Mouse (Mus musculus) lung, adult 2 months (tissue): ENCODE data around the gene Edf1. TPM values are rescaled to one million over a fixed set of nuclear protein-coding genes. Genes with fewer than 3 reads are reported as not detected.
A peak's percentile ranks its signal among the peaks of the same experiment; 100 is the strongest.

ENCODE experiments used
- DNase-seq: peaks from one replicate; pipeline ENCODE4 v3.0.0; 2022
- H3K4me1 ChIP-seq: fragments of 200-500 bp; 2 replicates; pipeline ENCODE4 v1.6.1; 2011; ENCODE audit warnings: low read length; ENCODE audit not compliant: control insufficient read depth, insufficient read depth
- H3K4me3 ChIP-seq: fragments of 200-500 bp; replicated peaks from 2 replicates; pipeline ENCODE3; 2011; ENCODE audit warnings: low read depth, mild to moderate bottlenecking, control low read depth, low read length; ENCODE audit errors: extremely low read depth
- CTCF ChIP-seq: fragments of 200-500 bp; IDR thresholded peaks from 2 replicates; pipeline ENCODE4 v1.5.1; 2011; ENCODE audit warnings: mild to moderate bottlenecking, low read length, control low read depth; ENCODE audit not compliant: insufficient read depth
- POLR2A ChIP-seq: fragments of 200-500 bp; IDR thresholded peaks from 2 replicates; pipeline ENCODE4 v1.6.1; 2011; ENCODE audit warnings: low read depth, mild to moderate bottlenecking, control low read depth, low read length, borderline replicate concordance; ENCODE audit errors: extremely low read depth
- WGBS: fragments of 180-500 bp; shearing (Covaris S2); methylation state at CpG from one replicate; pipeline ENCODE4 v1.1.7; 2018; 5-methylcytosine and 5-hydroxymethylcytosine counted together
- polyA plus RNA-seq: library from polyadenylated mRNA; depleted of rRNA; stranded (reverse); fragments of >200 nt; gene quantifications from 2 replicates; pipeline ENCODE4 v1.2.3, GENCODE M21; 2012

Edf1 gene
- polyA plus RNA-seq, 1 experiment = 94.0 TPM

DNA sequence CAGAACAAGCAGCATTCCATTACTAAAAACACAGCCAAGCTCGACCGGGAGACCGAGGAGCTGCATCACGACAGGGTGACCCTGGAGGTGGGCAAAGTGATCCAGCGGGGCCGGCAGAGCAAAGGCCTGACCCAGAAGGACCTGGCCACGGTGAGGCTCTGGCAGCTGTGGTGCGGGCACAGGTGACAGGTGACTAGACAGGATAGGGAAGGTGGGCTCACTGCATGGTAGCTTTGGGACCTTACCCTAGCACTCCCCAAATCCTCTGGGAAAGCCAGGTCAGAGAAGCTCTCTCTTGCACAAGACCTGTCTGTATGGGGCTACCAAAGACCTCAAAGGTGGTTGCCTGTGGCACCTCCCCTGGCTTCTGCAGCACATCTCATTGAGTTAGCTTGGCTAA lies 2.9 kb downstream of the Edf1 start:
- TF ChIP-seq CTCF = no peak
- peaks cover 7% of the 10 kb centered on the region for H3K4me1 ChIP-seq
- no peak for DNase-seq
- WGBS = 80% methylated on average over 8 of the region's 8 CpGs
- no peak overlapping the region for H3K4me3 ChIP-seq

DNA sequence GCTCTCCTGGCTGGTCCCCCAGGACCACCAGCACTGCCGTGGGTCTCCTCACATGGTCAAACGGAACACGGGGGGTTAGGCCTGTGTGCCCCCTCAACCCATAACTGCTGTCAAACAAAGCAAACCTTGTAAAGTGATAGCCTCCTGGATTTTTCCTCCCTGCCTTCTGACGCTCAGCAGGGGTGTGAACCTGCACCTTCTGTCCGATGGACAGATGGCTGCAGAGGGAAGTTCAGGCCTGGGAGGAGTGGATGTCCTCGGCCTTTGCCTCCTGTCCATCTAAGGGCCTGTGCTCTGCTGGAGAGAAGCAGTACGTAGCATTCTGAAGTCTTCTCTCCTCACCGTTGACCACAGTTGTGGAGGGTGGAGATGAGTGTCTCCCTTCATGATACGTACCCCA lies 4.3 kb downstream of the Edf1 start:
- no peak for DNase-seq
- TF ChIP-seq POLR2A (no peak), CTCF (no peak)
- WGBS = 77% methylated on average over 9 of the region's 9 CpGs
- Histone ChIP-seq H3K4me3 (no peak overlapping the region), H3K4me1 (peaks cover 7% of the 10 kb centered on the region)

DNA sequence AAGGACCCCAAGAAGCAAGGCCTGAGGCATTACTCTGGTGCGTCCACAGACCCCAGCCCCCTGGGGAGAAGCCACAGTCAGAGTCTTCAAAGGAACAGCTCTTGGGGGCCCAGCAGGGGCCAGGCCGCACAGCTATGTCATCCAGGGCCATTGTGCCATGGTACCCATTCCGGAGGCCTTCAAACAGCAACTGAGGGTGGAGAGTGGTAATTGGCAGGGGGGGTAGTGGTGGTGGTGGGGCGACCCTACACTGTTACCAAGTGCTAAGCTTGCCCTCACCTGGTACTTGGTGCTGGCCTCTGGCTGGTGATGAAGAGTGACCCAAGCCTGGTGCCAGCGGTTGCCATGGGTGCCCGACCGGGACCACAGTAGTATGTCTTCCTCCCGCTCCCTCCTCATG lies 8.1 kb downstream of the Edf1 start:
- TF ChIP-seq CTCF (no peak), POLR2A (no peak)
- DNase-seq = no peak
- WGBS = 91% methylated on average over 8 of the region's 8 CpGs
- Histone ChIP-seq H3K4me1 (no peaks in the 10 kb centered on the region), H3K4me3 (no peak overlapping the region)

DNA sequence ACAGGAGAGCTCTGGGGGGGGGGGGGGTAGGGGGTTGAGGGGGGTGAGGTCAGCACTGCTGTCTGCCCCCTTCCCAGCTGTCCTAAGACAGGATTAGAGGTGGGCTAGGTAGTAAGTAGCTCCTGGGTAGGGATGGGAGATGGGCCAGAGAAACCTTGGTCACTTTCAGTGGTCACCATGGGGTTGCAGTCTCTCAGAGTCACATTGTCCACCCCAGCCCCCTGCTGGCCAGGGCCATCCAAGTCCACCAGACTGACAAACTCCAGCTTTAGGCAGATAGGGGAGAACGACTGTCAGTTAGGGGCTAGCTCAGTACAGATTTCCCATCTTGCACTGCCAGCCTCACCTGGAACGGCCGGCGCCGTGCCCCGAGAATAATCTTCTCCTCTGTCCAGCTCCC lies 8.9 kb downstream of the Edf1 start:
- 82% methylated on average over 6 of the region's 6 CpGs for WGBS
- TF ChIP-seq POLR2A (no peak), CTCF (no peak)

DNA sequence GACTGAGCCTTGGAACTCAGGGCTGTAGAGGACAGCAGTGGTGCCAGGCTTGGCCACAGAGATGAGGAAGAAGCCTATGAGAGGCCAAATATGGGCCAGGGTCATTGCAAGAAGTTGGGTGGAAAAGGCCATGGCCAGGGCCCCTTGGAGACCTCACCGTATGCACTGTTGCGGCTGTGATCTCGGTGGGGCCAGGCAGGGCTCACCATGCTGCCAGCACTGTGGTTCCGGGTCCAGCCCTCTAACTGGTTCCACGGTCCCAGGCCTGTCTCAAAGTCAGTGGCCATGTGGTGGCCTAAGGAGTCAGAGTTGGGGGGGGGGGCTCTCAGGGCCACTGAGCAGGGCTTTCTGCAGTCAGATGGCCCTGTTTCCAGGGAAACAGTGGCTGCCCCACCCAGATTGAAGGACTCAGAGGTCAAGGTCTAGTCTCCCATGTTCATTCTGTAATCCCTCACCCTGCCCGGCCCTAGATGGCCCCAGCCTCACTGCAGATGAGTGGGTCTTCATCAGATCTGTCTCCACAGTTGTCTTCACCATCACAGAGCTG lies 10.9 kb downstream of the Edf1 start:
- 86% methylated on average over 6 of the region's 6 CpGs for WGBS
- no peak overlapping the region for H3K4me3 ChIP-seq
- no peaks in the 10 kb centered on the region for H3K4me1 ChIP-seq
- no peak for DNase-seq
- TF ChIP-seq CTCF = no peak
- no peak for TF ChIP-seq POLR2A

More for the DNA sequence above, 8.9 kb downstream of the Edf1 start:
- H3K4me3 ChIP-seq = no peak overlapping the region
- no peak for DNase-seq
- H3K4me1 ChIP-seq = no peaks in the 10 kb centered on the region

DNA sequence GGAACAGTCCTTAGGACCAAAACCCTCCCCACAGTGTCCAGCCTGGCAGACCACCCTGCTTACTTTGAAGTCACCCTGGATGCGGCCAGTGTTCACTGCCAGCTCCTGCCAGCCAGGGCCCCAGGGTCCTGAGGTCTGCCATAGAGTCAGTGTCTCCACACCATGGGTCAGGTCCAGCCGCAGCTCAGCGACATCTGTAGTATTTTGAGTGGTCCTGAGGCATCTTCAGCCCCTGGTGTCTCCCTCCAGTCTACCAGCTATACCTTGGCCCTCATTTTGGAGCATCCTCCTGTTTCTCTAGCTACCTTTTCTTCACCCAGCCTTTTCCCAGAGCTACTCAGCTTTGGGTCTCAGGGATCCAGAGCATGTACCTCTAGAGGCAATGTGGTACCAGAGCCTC lies 11.7 kb downstream of the Edf1 start:
- Histone ChIP-seq H3K4me3 (no peak overlapping the region), H3K4me1 (peaks cover 2% of the 10 kb centered on the region; the same call in 1 of the 2 replicates)
- 91% methylated on average over 3 of the region's 3 CpGs for WGBS
- no peak for DNase-seq
- no peak for TF ChIP-seq CTCF
- no peak for TF ChIP-seq POLR2A

DNA sequence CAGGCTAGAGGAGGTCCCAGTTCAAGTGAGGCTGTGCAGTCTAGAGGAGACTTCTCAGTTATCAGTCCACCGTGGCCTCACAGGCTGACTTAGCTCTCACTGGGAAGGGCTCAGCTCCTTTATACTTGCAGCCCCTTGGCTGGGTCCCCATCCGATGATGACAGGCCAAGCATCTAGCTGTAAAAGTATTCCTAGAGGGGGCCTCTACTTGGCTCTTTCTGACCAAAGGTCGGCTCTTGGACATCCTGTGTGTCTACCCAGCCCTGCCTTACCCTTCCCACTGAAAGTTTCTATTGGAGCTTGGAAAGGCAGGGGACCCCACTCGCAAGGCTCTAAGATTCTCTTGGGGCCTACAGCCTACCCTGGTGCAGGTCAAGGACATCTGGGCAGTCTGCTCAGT lies 13.6 kb downstream of the Edf1 start:
- no peak for TF ChIP-seq POLR2A
- TF ChIP-seq CTCF = no peak
- WGBS = 87% methylated on average over 4 of the region's 4 CpGs
- Histone ChIP-seq H3K4me3 (no peak overlapping the region), H3K4me1 (peaks cover 7% of the 10 kb centered on the region)
- DNase-seq = no peak

DNA sequence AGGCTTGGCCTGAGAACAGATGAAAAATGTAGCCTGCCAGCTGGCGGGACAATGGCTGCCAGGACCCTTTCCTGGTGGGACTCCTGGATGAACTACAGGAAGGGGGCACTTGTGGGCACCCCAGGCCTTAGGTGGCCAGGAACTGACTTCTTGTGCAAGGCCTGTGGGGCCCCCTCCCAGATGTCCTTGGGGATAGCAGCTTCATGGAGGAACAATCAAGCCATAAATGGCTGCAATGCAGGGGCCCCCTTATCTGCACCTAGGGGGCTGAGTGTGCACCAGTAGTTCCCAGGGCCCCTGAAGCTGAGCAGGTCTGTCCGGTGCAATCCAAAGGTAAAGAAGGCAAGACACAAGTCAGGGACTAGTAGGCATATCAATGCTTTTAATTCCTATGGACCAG lies 15.4 kb downstream of the Edf1 start:
- 89% methylated on average over 2 of the region's 2 CpGs for WGBS
- peaks cover 11% of the 10 kb centered on the region for H3K4me1 ChIP-seq
- TF ChIP-seq POLR2A (no peak), CTCF (no peak)
- no peak for DNase-seq
- no peak overlapping the region for H3K4me3 ChIP-seq

DNA sequence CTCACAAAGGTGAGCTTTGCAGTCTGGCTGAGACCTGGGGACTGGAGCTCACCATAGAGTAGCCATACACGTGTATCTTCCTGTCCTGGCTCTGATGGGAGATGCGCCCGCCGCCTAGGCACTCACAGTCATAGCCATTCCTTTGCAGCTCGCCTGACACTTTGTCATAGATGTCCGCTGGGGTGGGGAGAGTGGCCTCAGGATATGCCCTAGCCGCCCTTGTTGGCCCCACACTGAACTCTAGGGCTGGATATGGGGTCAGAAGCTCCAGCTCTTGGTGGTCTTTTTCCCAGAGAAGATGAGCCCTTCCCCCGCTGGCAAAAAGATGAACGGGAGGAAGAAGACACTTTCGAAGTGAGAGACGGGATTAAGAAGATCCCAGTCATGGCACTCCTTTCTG lies 16.5 kb downstream of the Edf1 start:
- peak overlapping the region; percentile 83 for H3K4me3 ChIP-seq
- DNase-seq = no peak
- WGBS = 11% methylated on average over 11 of the region's 11 CpGs
- peaks cover 17% of the 10 kb centered on the region for H3K4me1 ChIP-seq
- TF ChIP-seq POLR2A (no peak), CTCF (no peak)

DNA sequence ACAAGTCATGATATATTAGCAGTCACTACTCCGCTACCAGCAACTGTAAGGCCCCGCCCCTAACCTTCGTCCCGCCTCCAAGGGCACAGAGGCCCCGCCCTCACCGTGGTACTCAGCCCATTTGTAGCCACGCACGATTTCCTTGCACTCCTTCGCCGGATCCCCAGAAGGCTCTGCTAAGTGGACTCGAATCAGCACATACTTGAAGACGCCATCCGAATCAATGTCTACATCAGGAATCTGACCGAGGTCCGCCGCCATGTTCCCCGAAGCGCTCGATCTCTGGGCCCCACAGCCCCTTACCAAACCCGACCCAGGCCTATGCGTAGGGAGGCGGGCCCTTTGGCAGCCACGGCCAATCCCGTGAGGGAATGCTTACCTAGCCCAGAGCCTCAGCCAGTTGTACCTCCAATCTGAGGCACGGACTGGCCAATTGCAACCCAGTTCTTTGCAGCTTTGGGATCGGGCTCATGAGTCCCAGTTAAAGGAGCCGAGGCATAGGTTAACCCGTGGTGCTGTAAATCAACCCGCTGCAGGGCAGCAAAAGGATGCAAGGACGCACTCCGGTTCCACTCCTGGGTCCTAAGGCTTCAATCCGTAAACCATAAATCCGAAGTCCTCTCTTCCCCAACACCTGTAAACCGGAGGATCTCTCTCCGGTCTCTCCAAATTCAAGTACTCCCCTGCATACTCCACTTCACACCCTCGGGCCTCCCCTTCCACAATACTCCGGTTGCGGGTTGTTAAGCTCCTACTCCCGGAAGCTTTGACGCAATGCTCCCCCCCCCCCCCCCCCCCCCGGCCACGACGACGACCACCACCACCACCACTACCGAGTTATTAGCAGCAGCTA lies 17.2 kb downstream of the Edf1 start, which contains the start of the genes Mamdc4 and Phpt1:
Gene Mamdc4, minus strand, starts transcription at position 267 of the 853 bp plus-strand sequence.
Gene Phpt1, minus strand, starts transcription at position 646 of the 853 bp plus-strand sequence.
- under 1% methylated on average over 44 of the region's 45 CpGs for WGBS
- TF ChIP-seq POLR2A (peak; percentile 93), CTCF (no peak)
- DNase-seq = peak; percentile 97
- H3K4me3 ChIP-seq = peak within 1 kb of the TSS; percentile 83
- peaks cover 18% of the 10 kb centered on the region for H3K4me1 ChIP-seq
